Mouse (Mus musculus): ENCODE results near the gene Limd2. TPM values are rescaled to one million over a fixed set of nuclear protein-coding genes. Genes with fewer than 3 reads are reported as not detected.

Gene Limd2
- polyA plus RNA-seq, 1 experiment from 2014 or later, result 476 TPM

GRCm38 (mm10) chr11:106163546-106163945 is 2.9 kb upstream of the Limd2 start:
- Histone ChIP-seq H3K27ac (replicated peaks) (0 out of 2 replicates have a peak overlapping the region, but pooled peaks have one; percentile 5), H3K27me3 (replicated peaks; ENCODE audit: low read depth, poor library complexity, severe bottlenecking) (no peaks in the 10 kb centered on the region), H3K9me3 (no peaks in the 10 kb centered on the region), H3K4me1 (peaks cover 33% of the 10 kb centered on the region), H3K36me3 (replicated peaks) (peaks cover 73% of the 10 kb centered on the region), H3K4me3 (no peak overlapping the region)
- DNase-seq (ENCODE audit: low spot score), result no peak
- WGBS, result 81% methylated on average over 4 of the region's 4 CpGs

DNA sequence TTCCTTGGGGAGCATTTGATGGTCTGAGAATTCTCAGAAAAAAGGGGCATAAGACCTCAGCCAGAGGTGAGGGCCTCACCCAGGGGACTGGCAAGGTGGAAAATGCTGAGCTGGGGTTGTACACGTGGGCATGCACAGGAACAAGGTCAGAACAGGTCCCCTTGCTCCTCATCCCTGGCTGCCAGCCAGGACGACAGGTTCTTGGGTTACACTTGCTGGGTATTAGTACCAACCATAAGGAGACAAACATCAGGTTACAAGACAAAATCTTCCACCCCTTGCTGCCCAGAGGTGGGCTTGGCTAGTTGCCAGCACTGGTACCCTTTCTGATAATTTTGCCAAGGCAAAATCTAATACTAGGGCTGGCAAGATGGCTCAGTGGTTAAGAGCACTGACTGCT is 1.6 kb upstream of the Limd2 start:
- Histone ChIP-seq H3K36me3 (replicated peaks) (peaks cover 73% of the 10 kb centered on the region), H3K27me3 (replicated peaks; ENCODE audit: low read depth, poor library complexity, severe bottlenecking) (no peaks in the 10 kb centered on the region), H3K4me1 (peaks cover 44% of the 10 kb centered on the region), H3K9me3 (no peaks in the 10 kb centered on the region), H3K27ac (replicated peaks) (no peak overlapping the region), H3K4me3 (no peak overlapping the region)
- 83% methylated on average over 2 of the region's 2 CpGs for WGBS
- DNase-seq (ENCODE audit: low spot score), result no peak

DNA sequence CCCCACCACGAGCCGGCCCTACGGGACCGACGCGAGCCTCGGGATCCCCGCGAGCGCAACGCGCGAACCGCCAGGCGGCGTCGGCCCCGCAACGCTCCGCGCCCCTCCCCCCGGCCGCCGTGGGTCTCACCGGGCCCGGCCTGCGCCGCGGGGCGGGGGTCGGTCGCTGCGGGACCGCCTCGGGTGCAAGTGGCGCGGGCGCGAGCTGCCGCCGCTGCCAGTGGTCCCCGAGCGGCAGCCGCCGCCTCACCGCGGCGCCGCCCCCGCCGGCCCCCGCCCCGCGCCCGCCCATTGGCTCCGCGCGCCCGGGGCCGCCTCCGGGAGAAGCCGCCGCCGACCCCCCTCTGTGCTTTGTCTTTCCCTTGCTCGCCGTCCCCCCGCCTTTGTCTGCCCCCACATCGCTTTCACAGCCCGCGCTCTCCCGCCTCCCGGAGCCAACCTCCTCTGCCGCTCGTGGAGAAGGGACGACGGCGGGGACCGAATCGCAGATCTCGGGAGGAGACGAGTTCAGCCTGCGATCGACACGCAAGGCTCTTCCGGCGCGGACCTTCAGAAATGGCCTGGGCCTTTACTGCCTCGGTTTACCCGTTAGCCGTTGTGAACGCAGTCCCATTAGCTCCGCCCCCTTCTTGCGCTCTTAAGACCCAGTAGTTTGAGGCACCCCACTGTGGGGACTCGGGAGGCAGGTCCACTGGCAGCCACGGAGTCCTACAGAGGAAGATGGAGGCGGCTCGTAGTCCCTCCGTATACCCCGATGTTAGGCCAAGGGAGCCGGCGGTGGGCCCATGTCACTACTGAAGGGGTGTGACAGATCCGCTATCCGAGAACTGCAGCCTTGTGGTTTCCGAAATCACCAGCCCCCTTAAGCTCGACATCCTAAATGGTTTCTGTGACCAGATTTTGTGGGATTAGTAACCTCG is 479 bp downstream of the Limd2 start:
- H3K4me3 ChIP-seq, result peak overlapping the region; percentile 90
- DNase-seq (ENCODE audit: low spot score), result peak; percentile 90
- H3K36me3 ChIP-seq (replicated peaks), result peaks cover 73% of the 10 kb centered on the region
- under 1% methylated on average over 104 of the region's 106 CpGs for WGBS
- no peaks in the 10 kb centered on the region for H3K9me3 ChIP-seq
- peaks cover 58% of the 10 kb centered on the region for H3K4me1 ChIP-seq
- peak overlapping the region; percentile 99 for H3K27ac ChIP-seq (replicated peaks)
- H3K27me3 ChIP-seq (replicated peaks; ENCODE audit: low read depth, poor library complexity, severe bottlenecking), result no peaks in the 10 kb centered on the region

GRCm38 (mm10) chr11:106159216-106159920 is 1.3 kb downstream of the Limd2 start:
- peak; percentile 83 for DNase-seq (ENCODE audit: low spot score)
- Histone ChIP-seq H3K27ac (replicated peaks) (peak overlapping the region; percentile 99), H3K4me1 (peaks cover 58% of the 10 kb centered on the region), H3K36me3 (replicated peaks) (peaks cover 73% of the 10 kb centered on the region), H3K4me3 (peak overlapping the region; percentile 90), H3K27me3 (replicated peaks; ENCODE audit: low read depth, poor library complexity, severe bottlenecking) (no peaks in the 10 kb centered on the region), H3K9me3 (no peaks in the 10 kb centered on the region)
- under 1% methylated on average over 25 of the region's 25 CpGs for WGBS

GRCm38 (mm10) chr11:106158930-106159215 is 1.8 kb downstream of the Limd2 start:
- H3K9me3 ChIP-seq, result no peaks in the 10 kb centered on the region
- peak overlapping the region; percentile 90 for H3K4me3 ChIP-seq
- peaks cover 73% of the 10 kb centered on the region for H3K36me3 ChIP-seq (replicated peaks)
- peak overlapping the region; percentile 99 for H3K27ac ChIP-seq (replicated peaks)
- H3K4me1 ChIP-seq, result peaks cover 58% of the 10 kb centered on the region
- WGBS, result 36% methylated on average over 9 of the region's 9 CpGs
- H3K27me3 ChIP-seq (replicated peaks; ENCODE audit: low read depth, poor library complexity, severe bottlenecking), result no peaks in the 10 kb centered on the region
- no peak for DNase-seq (ENCODE audit: low spot score)

DNA sequence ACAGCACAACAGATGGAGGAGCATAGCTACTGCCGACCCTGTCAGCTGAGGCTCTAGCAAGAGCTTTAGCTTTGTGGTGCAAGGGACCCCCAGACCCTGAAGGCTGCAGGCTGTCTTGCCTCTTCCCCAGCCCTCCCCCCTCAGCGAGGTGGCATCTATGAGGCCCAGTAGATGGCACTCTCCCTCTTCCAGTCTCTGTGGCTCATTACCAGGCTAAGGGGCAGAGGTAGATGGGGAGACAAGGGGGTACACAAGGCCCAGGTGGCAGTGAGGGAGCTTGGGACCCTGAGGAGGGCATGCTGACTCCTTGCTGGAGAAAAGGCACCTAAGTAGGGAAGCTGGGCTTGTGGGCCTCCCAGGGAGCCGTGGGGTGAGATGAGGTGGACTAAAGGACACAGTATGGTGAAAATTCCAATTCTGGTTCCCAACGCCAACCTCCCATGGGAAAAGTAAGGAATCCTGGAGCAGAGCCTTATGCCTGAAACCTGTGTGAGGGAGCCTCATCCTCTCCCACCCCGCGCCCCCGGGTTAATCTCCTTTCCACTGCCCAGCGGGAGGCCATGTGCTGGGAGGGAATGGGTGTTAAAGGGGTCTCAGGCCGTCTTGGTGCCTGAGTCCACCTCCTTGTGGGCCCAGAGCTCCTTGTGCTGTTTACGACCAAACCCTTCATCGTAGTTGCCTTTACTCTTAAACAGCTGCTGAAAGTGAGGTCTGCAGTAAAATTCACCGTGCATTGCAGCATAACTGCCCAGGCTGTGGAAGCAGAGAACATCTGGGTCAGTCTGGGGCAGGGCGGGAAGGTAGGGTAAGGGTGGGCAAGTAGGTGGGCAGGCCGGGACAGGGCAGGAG is 2.4 kb downstream of the Limd2 start:
- peak overlapping the region; percentile 99 for H3K27ac ChIP-seq (replicated peaks)
- H3K36me3 ChIP-seq (replicated peaks), result peaks cover 73% of the 10 kb centered on the region
- DNase-seq (ENCODE audit: low spot score), result no peak

GRCm38 (mm10) chr11:106157154-106157553 is 3.5 kb downstream of the Limd2 start:
- Histone ChIP-seq H3K36me3 (replicated peaks) (peaks cover 73% of the 10 kb centered on the region), H3K4me1 (peaks cover 53% of the 10 kb centered on the region), H3K27me3 (replicated peaks; ENCODE audit: low read depth, poor library complexity, severe bottlenecking) (no peaks in the 10 kb centered on the region), H3K27ac (replicated peaks) (no peak overlapping the region), H3K4me3 (peak overlapping the region; percentile 25; the same call in 1 of the 2 replicates), H3K9me3 (no peaks in the 10 kb centered on the region)
- no peak for DNase-seq (ENCODE audit: low spot score)
- WGBS, result 88% methylated on average over 7 of the region's 7 CpGs

More for the DNA sequence above, 2.4 kb downstream of the Limd2 start:
- H3K4me3 ChIP-seq, result peak overlapping the region; percentile 90
- H3K27me3 ChIP-seq (replicated peaks; ENCODE audit: low read depth, poor library complexity, severe bottlenecking), result no peaks in the 10 kb centered on the region
- H3K4me1 ChIP-seq, result peaks cover 53% of the 10 kb centered on the region
- WGBS, result 64% methylated on average over 14 of the region's 14 CpGs
- H3K9me3 ChIP-seq, result no peaks in the 10 kb centered on the region

- Histone ChIP-seq H3K27me3 (replicated peaks; ENCODE audit: low read depth, poor library complexity, severe bottlenecking) (no peaks in the 10 kb centered on the region), H3K36me3 (replicated peaks) (peaks cover 80% of the 10 kb centered on the region), H3K27ac (replicated peaks) (no peak overlapping the region), H3K4me3 (no peak overlapping the region; the same call in 1 of the 2 replicates), H3K9me3 (no peaks in the 10 kb centered on the region), H3K4me1 (peaks cover 47% of the 10 kb centered on the region)
- 76% methylated on average over 1 of the region's 1 CpGs for WGBS
- no peak for DNase-seq (ENCODE audit: low spot score)
Measured at GRCm38 (mm10) chr11:106156257-106156656, 4.4 kb downstream of the Limd2 start.

- 72% methylated on average over 3 of the region's 3 CpGs for whole genome bisulfite sequencing
- no peaks in the 10 kb centered on the region for H3K9me3 ChIP-seq
- peaks cover 85% of the 10 kb centered on the region for H3K36me3 ChIP-seq (replicated peaks)
- H3K4me3 ChIP-seq, result no peak overlapping the region
- peaks cover 42% of the 10 kb centered on the region for H3K4me1 ChIP-seq
- DNase-seq (ENCODE audit: low spot score), result no peak
- no peak overlapping the region for H3K27ac ChIP-seq (replicated peaks)
- no peaks in the 10 kb centered on the region for H3K27me3 ChIP-seq (replicated peaks; ENCODE audit: low read depth, poor library complexity, severe bottlenecking)
Measured at GRCm38 (mm10) chr11:106155761-106156160, 4.9 kb downstream of the Limd2 start.

GRCm38 (mm10) chr11:106154770-106155169 is 5.9 kb downstream of the Limd2 start:
- Histone ChIP-seq H3K36me3 (replicated peaks) (peaks cover 95% of the 10 kb centered on the region), H3K27ac (replicated peaks) (no peak overlapping the region), H3K27me3 (replicated peaks; ENCODE audit: low read depth, poor library complexity, severe bottlenecking) (no peaks in the 10 kb centered on the region), H3K4me3 (no peak overlapping the region), H3K9me3 (no peaks in the 10 kb centered on the region), H3K4me1 (peaks cover 36% of the 10 kb centered on the region)
- no peak for DNase-seq (ENCODE audit: low spot score)
- 73% methylated on average over 2 of the region's 2 CpGs for WGBS

GRCm38 (mm10) chr11:106154091-106154490 is 6.6 kb downstream of the Limd2 start:
- WGBS, result 84% methylated on average over 5 of the region's 5 CpGs
- no peak overlapping the region for H3K27ac ChIP-seq (replicated peaks)
- H3K4me1 ChIP-seq, result peaks cover 30% of the 10 kb centered on the region
- no peaks in the 10 kb centered on the region for H3K27me3 ChIP-seq (replicated peaks; ENCODE audit: low read depth, poor library complexity, severe bottlenecking)
- H3K36me3 ChIP-seq (replicated peaks), result peaks cover 99% of the 10 kb centered on the region
- no peaks in the 10 kb centered on the region for H3K9me3 ChIP-seq
- DNase-seq (ENCODE audit: low spot score), result no peak
- no peak overlapping the region for H3K4me3 ChIP-seq

- 78% methylated on average over 8 of the region's 8 CpGs for WGBS
- Histone ChIP-seq H3K36me3 (replicated peaks) (peaks cover 99% of the 10 kb centered on the region), H3K4me3 (no peak overlapping the region), H3K4me1 (peaks cover 12% of the 10 kb centered on the region; the same call in 1 of the 2 replicates), H3K27me3 (replicated peaks; ENCODE audit: low read depth, poor library complexity, severe bottlenecking) (no peaks in the 10 kb centered on the region), H3K9me3 (no peaks in the 10 kb centered on the region), H3K27ac (replicated peaks) (no peak overlapping the region)
- DNase-seq (ENCODE audit: low spot score), result no peak
Measured at GRCm38 (mm10) chr11:106152132-106152531, 8.5 kb downstream of the Limd2 start.
